Mouse (Mus musculus) megakaryocyte, embryonic 14.5 days (primary cell): ENCODE measurements around the gene Defb47. TPM values are rescaled to one million over a fixed set of nuclear protein-coding genes. Genes with fewer than 3 reads are reported as not detected.

Source experiments
- H3K27me3 ChIP-seq: replicated peaks from 2 replicates; pipeline ENCODE3; 2012; ENCODE audit warnings: inconsistent platforms
- H3K36me3 ChIP-seq: replicated peaks from 2 replicates; pipeline ENCODE3; 2012; ENCODE audit warnings: low read length, inconsistent platforms, mixed read lengths
- H3K4me1 ChIP-seq: 2 replicates; pipeline ENCODE4 v1.6.1; 2012; ENCODE audit warnings: inconsistent platforms
- H3K4me3 ChIP-seq: replicated peaks from 2 replicates; pipeline ENCODE3; 2012; ENCODE audit warnings: moderate library complexity, mild to moderate bottlenecking, inconsistent platforms
- H3K9me3 ChIP-seq: 2 replicates; pipeline ENCODE4 v1.6.1; 2012; ENCODE audit warnings: inconsistent platforms
- FLI1 ChIP-seq: IDR thresholded peaks from 2 replicates; pipeline ENCODE4 v1.6.1; 2012; ENCODE audit warnings: low read length, inconsistent platforms, mixed read lengths
- GATA1 ChIP-seq: IDR thresholded peaks from 3 replicates; pipeline ENCODE4 v1.6.1; 2012; ENCODE audit warnings: mixed read lengths, low read length, inconsistent platforms, borderline replicate concordance
- polyA plus RNA-seq: library from polyadenylated mRNA; stranded (reverse); fragments of >175 nt; gene quantifications from 2 replicates; pipeline ENCODE4 v1.2.3, GENCODE M21; 2012; ENCODE audit warnings: low replicate concordance; ENCODE audit not compliant: insufficient read depth

The Defb47 gene
- polyA plus RNA-seq, 1 experiment = not detected

GRCm38 (mm10) chr14:62998977-62999376, 1.1 kb downstream of the Defb47 start:
- Histone ChIP-seq H3K9me3 (no peaks in the 10 kb centered on the region; the same call in 1 of the 2 replicates), H3K4me3 (no peak overlapping the region), H3K4me1 (peaks cover 7% of the 10 kb centered on the region), H3K27me3 (peaks cover 26% of the 10 kb centered on the region), H3K36me3 (no peaks in the 10 kb centered on the region)
- TF ChIP-seq FLI1 (no peak), GATA1 (no peak)

DNA sequence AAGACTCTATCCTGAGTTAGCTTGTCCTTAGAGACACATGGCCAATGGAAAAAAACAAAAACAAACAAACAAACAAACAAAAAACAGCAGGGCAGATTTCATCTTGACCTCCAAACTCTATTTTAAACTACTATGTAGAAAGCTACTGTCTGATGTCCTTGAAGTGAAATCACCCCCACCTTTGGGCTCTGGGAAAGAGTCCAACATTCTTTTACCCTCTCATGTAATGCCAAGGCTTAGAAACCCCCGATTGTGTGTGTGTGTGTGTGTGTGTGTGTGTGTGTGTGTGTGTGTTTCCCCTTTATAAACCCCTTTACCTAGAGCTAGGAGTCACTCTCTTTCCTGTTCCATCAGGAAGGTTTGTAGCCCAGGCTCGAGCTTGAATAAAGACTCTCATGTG, 4.7 kb downstream of the Defb47 start:
- no peak overlapping the region for H3K4me3 ChIP-seq
- H3K36me3 ChIP-seq = no peaks in the 10 kb centered on the region
- peaks cover 8% of the 10 kb centered on the region for H3K27me3 ChIP-seq
- TF ChIP-seq FLI1 = no peak
- TF ChIP-seq GATA1 = no peak
- H3K4me1 ChIP-seq = peaks cover 7% of the 10 kb centered on the region
- H3K9me3 ChIP-seq = peaks cover 3% of the 10 kb centered on the region; the same call in 1 of the 2 replicates

DNA sequence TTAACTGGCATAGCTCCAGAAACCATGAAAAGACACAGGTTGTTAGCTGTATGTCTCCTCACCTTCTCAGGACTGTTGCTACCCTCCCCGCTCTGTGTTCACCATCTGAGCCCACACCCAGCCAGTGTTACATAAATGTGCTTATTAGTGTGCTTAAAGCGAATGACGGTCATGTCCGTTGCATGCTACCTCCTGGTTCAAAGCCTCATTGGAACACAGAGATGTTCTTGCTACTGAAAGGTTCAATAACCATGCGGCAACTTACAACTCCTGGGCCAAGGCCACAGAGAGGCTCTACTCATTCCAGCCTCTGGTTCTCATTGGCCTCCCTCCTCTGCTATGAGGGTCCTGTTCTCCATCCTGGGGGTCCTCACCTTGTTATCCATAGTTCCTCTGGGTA, 13.6 kb downstream of the Defb47 start, which contains the start of gene Defb43:
TSS of gene Defb43 (plus strand) at position 301 of the 400 bp plus-strand sequence.
- TF ChIP-seq FLI1 = no peak
- TF ChIP-seq GATA1 = no peak
- no peaks in the 10 kb centered on the region for H3K4me1 ChIP-seq
- peaks cover 18% of the 10 kb centered on the region for H3K9me3 ChIP-seq
- peaks cover 6% of the 10 kb centered on the region for H3K27me3 ChIP-seq
- no peak within 1 kb of the TSS for H3K4me3 ChIP-seq
- H3K36me3 ChIP-seq = no peaks in the 10 kb centered on the region

- no peaks in the 10 kb centered on the region for H3K4me1 ChIP-seq
- no peaks in the 10 kb centered on the region for H3K36me3 ChIP-seq
- no peak for TF ChIP-seq FLI1
- TF ChIP-seq GATA1 = no peak
- peaks cover 18% of the 10 kb centered on the region for H3K9me3 ChIP-seq
- H3K4me3 ChIP-seq = no peak overlapping the region
- H3K27me3 ChIP-seq = peaks cover 6% of the 10 kb centered on the region
Measured at GRCm38 (mm10) chr14:63013082-63013481, 15.2 kb downstream of the Defb47 start.

DNA sequence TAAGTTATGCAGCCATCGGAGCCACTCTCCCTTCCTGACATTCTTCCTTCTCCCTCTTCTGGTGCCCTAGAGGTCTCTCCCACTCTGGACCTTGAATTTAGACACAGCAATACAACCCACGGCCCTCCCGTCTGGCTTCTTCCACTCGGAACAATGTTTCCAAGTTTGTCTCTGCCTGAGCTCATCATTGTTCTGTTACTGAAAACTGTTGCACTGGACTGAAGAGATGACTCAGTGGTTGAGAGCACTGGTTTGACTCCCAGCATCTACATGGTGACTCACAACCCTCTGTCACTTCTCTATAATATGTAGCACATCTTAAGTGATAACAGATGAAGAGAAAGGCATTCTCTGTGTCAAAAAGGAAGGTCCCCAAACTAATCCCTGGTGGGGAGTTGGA, 16.8 kb downstream of the Defb47 start:
- no peak for TF ChIP-seq FLI1
- TF ChIP-seq GATA1 = no peak
- Histone ChIP-seq H3K9me3 (peaks cover 18% of the 10 kb centered on the region), H3K4me3 (no peak overlapping the region), H3K27me3 (peaks cover 6% of the 10 kb centered on the region), H3K4me1 (no peaks in the 10 kb centered on the region), H3K36me3 (no peaks in the 10 kb centered on the region)

- no peaks in the 10 kb centered on the region for H3K4me1 ChIP-seq
- no peaks in the 10 kb centered on the region for H3K36me3 ChIP-seq
- peaks cover 8% of the 10 kb centered on the region for H3K27me3 ChIP-seq
- no peak for TF ChIP-seq GATA1
- TF ChIP-seq FLI1 = no peak
- H3K9me3 ChIP-seq = no peaks in the 10 kb centered on the region
- H3K4me3 ChIP-seq = no peak overlapping the region
Measured at GRCm38 (mm10) chr14:63020524-63021156, 22.8 kb downstream of the Defb47 start.

DNA sequence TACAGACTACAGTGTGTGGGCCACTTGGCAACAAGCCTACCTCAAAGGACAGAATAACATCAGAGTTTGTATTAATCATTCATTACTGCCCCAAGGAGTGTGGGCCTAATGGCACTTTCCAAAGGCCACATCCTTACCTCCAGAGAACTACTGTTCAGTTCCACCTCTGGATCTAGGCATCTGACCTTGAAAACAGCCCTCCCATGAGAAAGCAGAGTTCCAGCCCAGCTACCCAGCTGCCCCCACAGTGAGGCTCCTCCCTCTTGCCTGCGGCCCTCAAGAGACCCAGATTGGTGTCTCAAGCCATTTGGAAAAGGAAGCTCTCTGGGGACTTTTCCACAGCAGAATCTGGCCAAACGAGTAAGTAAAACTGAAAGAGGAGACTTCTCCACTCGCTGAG, 48.8 kb downstream of the Defb47 start, which contains the start of gene Defb42:
TSS of gene Defb42 (plus strand) at position 301 of the 400 bp plus-strand sequence.
- Histone ChIP-seq H3K36me3 (no peaks in the 10 kb centered on the region), H3K4me3 (no peak within 1 kb of the TSS), H3K4me1 (no peaks in the 10 kb centered on the region), H3K27me3 (peaks cover 12% of the 10 kb centered on the region), H3K9me3 (no peaks in the 10 kb centered on the region)
- TF ChIP-seq GATA1 = no peak

GRCm38 (mm10) chr14:63049910-63050370, 52.1 kb downstream of the Defb47 start, which contains the start of gene Defb30:
Gene Defb30 (minus strand): TSS chr14:63049960.
- H3K36me3 ChIP-seq = no peaks in the 10 kb centered on the region
- H3K4me3 ChIP-seq = no peak within 1 kb of the TSS
- TF ChIP-seq GATA1 = no peak
- TF ChIP-seq FLI1 = no peak
- H3K27me3 ChIP-seq = peaks cover 15% of the 10 kb centered on the region
- H3K9me3 ChIP-seq = no peaks in the 10 kb centered on the region
- H3K4me1 ChIP-seq = peaks cover 5% of the 10 kb centered on the region; the same call in 1 of the 2 replicates

Other genes with a start within 250 kb of the Defb47 start
- 3.7 and 19.1 TPM in 2 replicates for gene Ints6, start 236.9 kb upstream of the Defb47 start, polyA plus RNA-seq
- gene Wdfy2, start 160.4 kb upstream of the Defb47 start, polyA plus RNA-seq = 0.49 and 0.56 TPM in 2 replicates
- gene Defb48, start 13.6 kb upstream of the Defb47 start, polyA plus RNA-seq = not detected in 2 replicates
- gene Defb43, start 13.7 kb downstream of the Defb47 start, polyA plus RNA-seq = not detected in 2 replicates
- gene Defb42, start 48.9 kb downstream of the Defb47 start, polyA plus RNA-seq = not detected in 2 replicates
- not detected in 2 replicates for gene Defb30, start 51.9 kb downstream of the Defb47 start, polyA plus RNA-seq